Mouse (Mus musculus) C2C12 (cell line): Measurements from ENCODE around the gene Rars2.

ENCODE experiments used
- CTCF ChIP-seq: IDR thresholded peaks from one replicate; pipeline ENCODE4 v1.5.1; 2011; ENCODE audit not compliant: control insufficient read depth, insufficient read depth, insufficient read length
- MYOD1 ChIP-seq: IDR thresholded peaks from one replicate; pipeline ENCODE4 v1.6.1; 2011; ENCODE audit warnings: low read depth; ENCODE audit not compliant: control insufficient read depth, insufficient read length

- TF ChIP-seq MYOD1 (no peak), CTCF (no peak)
These were observed 19.4 kb downstream of the Rars2 start for GRCm38 (mm10) chr4:34634129-34634528.
